Mouse (Mus musculus) small intestine, adult 2 months (tissue): ENCODE measurements around the gene Rps15.

Experiments
- CTCF ChIP-seq: fragments of 200-500 bp; IDR thresholded peaks from 2 replicates; pipeline ENCODE4 v1.5.1; 2012; ENCODE audit warnings: low read depth, mild to moderate bottlenecking, control low read depth, inconsistent platforms, low read length, moderate library complexity, mixed read lengths; ENCODE audit not compliant: insufficient replicate concordance, insufficient read length; ENCODE audit errors: extremely low read depth
- POLR2A ChIP-seq: fragments of 200-500 bp; IDR thresholded peaks from 2 replicates; pipeline ENCODE4 v1.6.1; 2012; ENCODE audit warnings: low read depth, mild to moderate bottlenecking, control low read depth, inconsistent platforms, low read length, moderate library complexity

GRCm38 (mm10) chr10:80293325-80293724 is 1.1 kb downstream of the Rps15 start:
- TF ChIP-seq CTCF (no peak), POLR2A (no peak)
